Mouse (Mus musculus): ENCODE measurements around the gene Ttll9. TPM values are rescaled to one million over a fixed set of nuclear protein-coding genes. Genes with fewer than 3 reads are reported as not detected.

Gene Ttll9
- polyA plus RNA-seq, 1 experiment from 2014 or later = 5.3 TPM

DNA sequence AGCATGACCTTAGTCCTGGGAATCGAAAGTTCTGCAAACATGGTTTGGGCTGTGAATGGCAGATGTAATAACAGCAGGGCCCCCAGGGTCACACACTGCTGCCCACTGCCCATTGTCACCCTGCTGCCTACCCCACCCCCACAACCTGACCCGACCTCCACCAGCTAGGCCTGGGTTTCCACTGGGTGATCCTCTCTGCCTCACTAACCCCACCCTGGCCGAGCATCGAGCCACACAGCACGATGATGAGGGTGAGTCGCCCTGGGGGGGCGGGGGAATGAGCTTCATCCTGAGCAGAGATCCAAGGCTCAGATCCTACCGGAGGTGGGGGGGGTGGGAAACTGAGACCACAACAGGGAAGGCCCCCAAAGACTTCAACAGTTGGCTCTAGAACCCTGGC lies 38.2 kb upstream of the Ttll9 start:
- Histone ChIP-seq H3K27me3 (ENCODE audit: control insufficient read depth, insufficient read depth, low read length) (no peaks in the 10 kb centered on the region), H3K9ac (replicated peaks; ENCODE audit: low read length) (no peak overlapping the region), H3K27ac (replicated peaks; ENCODE audit: low read depth, low read length) (no peak overlapping the region), H3K4me1 (ENCODE audit: control insufficient read depth, insufficient read depth, low read length) (no peaks in the 10 kb centered on the region), H3K4me2 (ENCODE audit: low read length) (no peak overlapping the region), H3K4me3 (replicated peaks; ENCODE audit: low read depth, low read length) (no peak overlapping the region), H3K36me3 (ENCODE audit: control insufficient read depth, insufficient read depth, low read length) (no peaks in the 10 kb centered on the region), H3K9me3 (ENCODE audit: control insufficient read depth, low read length) (no peaks in the 10 kb centered on the region)
- DNase-seq (no peak), ATAC-seq (ENCODE audit: low FRiP score, low TSS enrichment) (no peak)
- WGBS = 40% methylated on average over 8 of the region's 8 CpGs

DNA sequence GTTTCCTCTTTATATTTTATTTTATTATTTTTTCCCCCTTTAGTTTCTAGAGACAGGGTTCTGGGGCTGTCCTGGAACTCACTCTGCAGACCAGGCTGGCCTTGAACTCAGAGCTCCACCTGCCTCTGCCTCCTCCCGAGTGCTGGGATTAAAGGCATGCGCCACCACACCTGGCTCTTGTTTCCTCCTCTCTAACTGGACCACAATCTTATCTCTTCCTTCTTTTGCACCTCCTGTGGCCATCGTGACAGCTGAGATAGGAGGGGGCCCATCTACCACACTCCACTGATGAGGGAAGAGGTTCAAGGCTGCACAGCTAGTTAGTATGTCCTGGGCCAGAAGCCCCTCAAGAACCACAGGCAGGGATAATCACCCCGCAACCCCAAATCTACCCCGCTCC lies 37.7 kb upstream of the Ttll9 start:
- H3K4me2 ChIP-seq (ENCODE audit: low read length) = no peak overlapping the region
- no peak overlapping the region for H3K27ac ChIP-seq (replicated peaks; ENCODE audit: low read depth, low read length)
- no peaks in the 10 kb centered on the region for H3K9me3 ChIP-seq (ENCODE audit: control insufficient read depth, low read length)
- no peak overlapping the region for H3K4me3 ChIP-seq (replicated peaks; ENCODE audit: low read depth, low read length)
- H3K36me3 ChIP-seq (ENCODE audit: control insufficient read depth, insufficient read depth, low read length) = no peaks in the 10 kb centered on the region
- 89% methylated on average over 5 of the region's 5 CpGs for WGBS
- ATAC-seq (ENCODE audit: low FRiP score, low TSS enrichment) = no peak
- H3K4me1 ChIP-seq (ENCODE audit: control insufficient read depth, insufficient read depth, low read length) = no peaks in the 10 kb centered on the region
- H3K9ac ChIP-seq (replicated peaks; ENCODE audit: low read length) = no peak overlapping the region
- no peaks in the 10 kb centered on the region for H3K27me3 ChIP-seq (ENCODE audit: control insufficient read depth, insufficient read depth, low read length)
- DNase-seq = no peak

DNA sequence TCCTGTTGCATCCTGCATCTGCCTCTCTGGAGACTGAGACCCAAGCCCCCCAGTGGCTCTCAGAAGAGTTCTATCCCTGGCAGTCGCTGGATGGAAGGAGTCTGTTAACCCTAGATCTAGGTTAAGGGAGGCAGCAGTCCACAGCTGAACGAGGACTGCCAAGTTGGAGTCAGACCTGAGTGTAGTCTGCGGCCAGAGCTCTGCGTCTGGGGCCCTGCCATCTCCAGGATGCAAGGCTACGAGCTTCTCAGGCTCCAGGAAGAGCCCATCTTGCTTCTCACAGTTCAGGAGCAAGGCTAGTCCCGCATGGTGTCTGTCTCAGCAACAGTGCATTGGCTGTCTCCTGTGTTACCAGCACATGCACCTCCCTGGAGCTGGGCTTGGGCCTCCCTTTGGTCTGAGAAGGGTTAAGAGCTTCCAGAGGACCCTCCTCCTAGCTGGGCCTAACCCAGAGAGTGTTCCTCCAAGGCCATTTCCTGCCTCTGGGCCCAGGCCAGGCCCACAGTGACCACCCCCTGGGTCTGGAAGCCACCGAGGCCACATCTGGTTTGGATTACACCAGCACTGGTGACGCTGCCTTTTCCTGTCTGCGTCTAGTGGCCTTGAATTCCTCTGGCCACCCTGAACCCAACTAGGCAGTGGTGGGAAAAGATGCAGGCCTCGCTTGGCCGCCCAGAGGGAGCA lies 37.0 kb upstream of the Ttll9 start:
- DNase-seq = no peak
- H3K9me3 ChIP-seq (ENCODE audit: control insufficient read depth, low read length) = no peaks in the 10 kb centered on the region
- no peak overlapping the region for H3K9ac ChIP-seq (replicated peaks; ENCODE audit: low read length)
- H3K27ac ChIP-seq (replicated peaks; ENCODE audit: low read depth, low read length) = no peak overlapping the region
- WGBS = 77% methylated on average over 11 of the region's 11 CpGs
- H3K4me2 ChIP-seq (ENCODE audit: low read length) = no peak overlapping the region
- no peak overlapping the region for H3K4me3 ChIP-seq (replicated peaks; ENCODE audit: low read depth, low read length)
- no peaks in the 10 kb centered on the region for H3K4me1 ChIP-seq (ENCODE audit: control insufficient read depth, insufficient read depth, low read length)
- ATAC-seq (ENCODE audit: low FRiP score, low TSS enrichment) = no peak
- H3K36me3 ChIP-seq (ENCODE audit: control insufficient read depth, insufficient read depth, low read length) = no peaks in the 10 kb centered on the region
- H3K27me3 ChIP-seq (ENCODE audit: control insufficient read depth, insufficient read depth, low read length) = no peaks in the 10 kb centered on the region

DNA sequence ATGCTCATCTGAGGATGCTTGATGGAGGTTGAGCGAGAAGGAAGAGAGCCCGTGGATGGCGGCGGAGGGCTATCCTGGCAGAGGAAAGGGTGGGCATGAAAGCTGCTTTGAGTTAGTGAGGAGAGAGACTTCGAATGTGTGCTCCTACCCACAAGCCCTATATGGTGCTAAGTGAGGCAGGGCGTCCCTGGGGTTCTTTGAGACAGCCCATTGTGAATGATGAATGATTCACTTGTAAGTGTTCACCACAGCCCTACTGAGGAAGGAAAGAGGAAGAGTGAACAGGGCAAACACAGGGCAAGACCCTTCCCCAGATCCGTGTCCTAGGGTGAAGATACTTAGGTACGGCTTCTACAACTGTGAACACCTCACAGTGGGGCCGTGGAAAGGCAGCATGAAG lies 35.4 kb upstream of the Ttll9 start:
- Histone ChIP-seq H3K4me3 (replicated peaks; ENCODE audit: low read depth, low read length) (no peak overlapping the region), H3K4me2 (ENCODE audit: low read length) (no peak overlapping the region), H3K9me3 (ENCODE audit: control insufficient read depth, low read length) (no peaks in the 10 kb centered on the region), H3K36me3 (ENCODE audit: control insufficient read depth, insufficient read depth, low read length) (no peaks in the 10 kb centered on the region), H3K27me3 (ENCODE audit: control insufficient read depth, insufficient read depth, low read length) (no peaks in the 10 kb centered on the region), H3K27ac (replicated peaks; ENCODE audit: low read depth, low read length) (no peak overlapping the region), H3K9ac (replicated peaks; ENCODE audit: low read length) (no peak overlapping the region), H3K4me1 (ENCODE audit: control insufficient read depth, insufficient read depth, low read length) (no peaks in the 10 kb centered on the region)
- ATAC-seq (ENCODE audit: low FRiP score, low TSS enrichment) = no peak
- 80% methylated on average over 9 of the region's 9 CpGs for WGBS
- DNase-seq = no peak

DNA sequence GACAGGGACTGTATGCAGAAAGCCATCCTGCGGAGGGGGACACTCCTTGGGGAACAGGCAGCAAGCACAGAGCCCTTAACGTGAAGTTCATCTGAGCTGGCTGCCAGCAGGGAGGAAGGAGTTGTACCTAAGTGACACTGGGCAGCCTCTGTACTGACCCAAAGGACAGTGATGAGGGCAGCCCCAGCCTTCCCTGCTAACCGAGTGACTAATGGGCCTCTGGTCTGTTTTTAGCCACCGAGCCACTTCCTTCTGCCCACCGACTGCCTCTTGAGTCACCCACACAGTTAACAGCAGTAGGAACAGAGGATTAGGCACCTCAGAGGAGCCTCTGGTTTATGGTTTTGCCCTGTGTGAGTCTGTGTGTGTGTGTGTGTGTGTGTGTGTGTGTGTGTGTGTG lies 34.9 kb upstream of the Ttll9 start:
- H3K4me2 ChIP-seq (ENCODE audit: low read length) = no peak overlapping the region
- no peaks in the 10 kb centered on the region for H3K9me3 ChIP-seq (ENCODE audit: control insufficient read depth, low read length)
- H3K27me3 ChIP-seq (ENCODE audit: control insufficient read depth, insufficient read depth, low read length) = no peaks in the 10 kb centered on the region
- DNase-seq (no peak), ATAC-seq (ENCODE audit: low FRiP score, low TSS enrichment) (no peak)
- H3K4me3 ChIP-seq (replicated peaks; ENCODE audit: low read depth, low read length) = no peak overlapping the region
- no peaks in the 10 kb centered on the region for H3K4me1 ChIP-seq (ENCODE audit: control insufficient read depth, insufficient read depth, low read length)
- no peak overlapping the region for H3K27ac ChIP-seq (replicated peaks; ENCODE audit: low read depth, low read length)
- no peak overlapping the region for H3K9ac ChIP-seq (replicated peaks; ENCODE audit: low read length)
- no peaks in the 10 kb centered on the region for H3K36me3 ChIP-seq (ENCODE audit: control insufficient read depth, insufficient read depth, low read length)
- WGBS = 69% methylated on average over 5 of the region's 5 CpGs

DNA sequence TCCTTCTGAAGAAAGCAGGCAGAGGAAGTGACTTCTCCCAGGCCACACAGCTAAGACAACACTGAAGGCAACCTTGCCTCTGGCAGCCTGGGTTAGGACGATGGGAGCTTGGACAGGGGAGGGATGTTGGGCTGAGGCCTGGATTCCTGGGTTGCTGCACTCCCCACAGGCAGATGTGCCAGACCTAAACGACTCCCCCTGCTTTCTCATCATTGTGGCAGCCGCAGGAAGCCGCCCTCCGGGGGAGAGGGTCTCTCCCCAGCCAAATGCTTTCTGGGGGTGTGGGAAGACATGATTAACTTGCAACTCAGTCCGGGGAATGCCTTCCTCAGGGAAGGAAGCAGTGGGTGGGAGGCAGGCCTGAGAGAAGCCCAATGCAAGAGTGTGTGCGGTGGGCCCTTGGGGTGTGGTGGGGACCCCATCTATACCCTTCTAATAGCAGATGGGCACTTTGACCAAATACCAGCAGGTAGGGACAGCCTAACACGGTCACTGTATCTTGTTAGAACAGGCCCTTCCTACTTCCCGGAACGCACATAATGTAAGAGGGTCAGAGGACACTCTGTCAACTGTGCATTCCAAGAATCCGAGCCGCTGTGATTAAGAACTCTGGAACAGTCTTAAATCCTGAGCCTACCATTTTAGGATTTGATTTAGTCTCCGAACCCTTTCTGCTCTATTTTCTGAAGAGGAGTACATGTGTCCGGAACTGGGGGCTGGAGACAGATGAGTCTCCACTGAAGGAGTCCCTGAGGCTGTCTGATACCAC lies 33.9 kb upstream of the Ttll9 start:
- no peak overlapping the region for H3K9ac ChIP-seq (replicated peaks; ENCODE audit: low read length)
- ATAC-seq (ENCODE audit: low FRiP score, low TSS enrichment) = no peak
- 53% methylated on average over 14 of the region's 14 CpGs for WGBS

DNA sequence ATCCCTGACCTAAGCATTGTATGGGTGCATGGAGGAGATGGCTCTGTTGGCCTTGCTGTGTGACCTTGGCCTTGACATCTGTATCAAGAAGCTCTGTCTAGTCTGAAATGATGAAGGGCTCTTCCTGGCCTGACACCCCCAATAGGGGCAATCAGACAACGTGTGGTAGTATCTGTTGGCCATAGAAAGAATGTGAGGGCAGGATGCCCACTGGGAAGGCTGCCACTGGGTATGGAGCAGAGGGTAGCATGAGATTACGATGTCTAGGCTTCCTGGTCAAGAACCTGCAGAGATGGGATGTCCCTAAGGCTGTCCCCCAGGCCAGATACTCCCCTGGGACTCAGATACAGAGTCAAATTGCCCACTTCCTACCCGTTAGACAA lies 33.3 kb upstream of the Ttll9 start:
- WGBS = 72% methylated on average over 3 of the region's 3 CpGs
- H3K4me2 ChIP-seq (ENCODE audit: low read length) = no peak overlapping the region
- H3K27ac ChIP-seq (replicated peaks; ENCODE audit: low read depth, low read length) = no peak overlapping the region
- DNase-seq (no peak), ATAC-seq (ENCODE audit: low FRiP score, low TSS enrichment) (no peak)
- no peak overlapping the region for H3K9ac ChIP-seq (replicated peaks; ENCODE audit: low read length)
- H3K36me3 ChIP-seq (ENCODE audit: control insufficient read depth, insufficient read depth, low read length) = no peaks in the 10 kb centered on the region
- H3K27me3 ChIP-seq (ENCODE audit: control insufficient read depth, insufficient read depth, low read length) = no peaks in the 10 kb centered on the region
- no peak overlapping the region for H3K4me3 ChIP-seq (replicated peaks; ENCODE audit: low read depth, low read length)
- H3K4me1 ChIP-seq (ENCODE audit: control insufficient read depth, insufficient read depth, low read length) = no peaks in the 10 kb centered on the region
- no peaks in the 10 kb centered on the region for H3K9me3 ChIP-seq (ENCODE audit: control insufficient read depth, low read length)

More for the DNA sequence above, 33.9 kb upstream of the Ttll9 start:
- H3K4me3 ChIP-seq (replicated peaks; ENCODE audit: low read depth, low read length) = no peak overlapping the region
- no peaks in the 10 kb centered on the region for H3K27me3 ChIP-seq (ENCODE audit: control insufficient read depth, insufficient read depth, low read length)
- H3K4me2 ChIP-seq (ENCODE audit: low read length) = no peak overlapping the region
- no peak overlapping the region for H3K27ac ChIP-seq (replicated peaks; ENCODE audit: low read depth, low read length)
- no peaks in the 10 kb centered on the region for H3K4me1 ChIP-seq (ENCODE audit: control insufficient read depth, insufficient read depth, low read length)
- H3K9me3 ChIP-seq (ENCODE audit: control insufficient read depth, low read length) = no peaks in the 10 kb centered on the region
- DNase-seq = no peak
- no peaks in the 10 kb centered on the region for H3K36me3 ChIP-seq (ENCODE audit: control insufficient read depth, insufficient read depth, low read length)

DNA sequence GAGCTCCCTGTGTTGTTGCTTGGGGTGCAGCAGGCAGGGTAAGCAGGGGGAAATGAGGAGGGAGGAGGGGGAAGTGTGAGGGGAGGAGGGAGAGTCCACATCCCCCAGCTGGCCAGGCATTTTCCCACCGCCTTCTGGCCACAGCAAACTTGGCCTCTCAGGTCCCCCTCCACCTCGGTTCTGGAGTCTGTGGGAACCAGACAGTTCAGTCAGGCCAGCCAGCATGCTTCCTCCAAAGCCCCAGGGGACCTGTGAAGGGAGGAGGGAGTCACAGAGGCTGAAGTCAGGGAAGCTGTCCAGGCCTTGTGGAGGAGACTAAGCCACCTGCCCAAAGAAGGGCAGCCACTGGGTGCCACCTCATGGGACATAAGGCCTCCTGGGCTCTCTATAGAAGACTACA lies 32.0 kb upstream of the Ttll9 start:
- ATAC-seq (ENCODE audit: low FRiP score, low TSS enrichment) (no peak), DNase-seq (no peak)
- Histone ChIP-seq H3K9me3 (ENCODE audit: control insufficient read depth, low read length) (no peaks in the 10 kb centered on the region), H3K4me3 (replicated peaks; ENCODE audit: low read depth, low read length) (no peak overlapping the region), H3K27ac (replicated peaks; ENCODE audit: low read depth, low read length) (no peak overlapping the region), H3K4me2 (ENCODE audit: low read length) (no peak overlapping the region), H3K9ac (replicated peaks; ENCODE audit: low read length) (no peak overlapping the region), H3K27me3 (ENCODE audit: control insufficient read depth, insufficient read depth, low read length) (no peaks in the 10 kb centered on the region), H3K36me3 (ENCODE audit: control insufficient read depth, insufficient read depth, low read length) (no peaks in the 10 kb centered on the region), H3K4me1 (ENCODE audit: control insufficient read depth, insufficient read depth, low read length) (no peaks in the 10 kb centered on the region)
- 40% methylated on average over 2 of the region's 2 CpGs for WGBS

Measured in midbrain, embryonic 14.5 days (tissue).